ENCODE assay signal across 25 mouse cellular contexts in the genomic region with DNA sequence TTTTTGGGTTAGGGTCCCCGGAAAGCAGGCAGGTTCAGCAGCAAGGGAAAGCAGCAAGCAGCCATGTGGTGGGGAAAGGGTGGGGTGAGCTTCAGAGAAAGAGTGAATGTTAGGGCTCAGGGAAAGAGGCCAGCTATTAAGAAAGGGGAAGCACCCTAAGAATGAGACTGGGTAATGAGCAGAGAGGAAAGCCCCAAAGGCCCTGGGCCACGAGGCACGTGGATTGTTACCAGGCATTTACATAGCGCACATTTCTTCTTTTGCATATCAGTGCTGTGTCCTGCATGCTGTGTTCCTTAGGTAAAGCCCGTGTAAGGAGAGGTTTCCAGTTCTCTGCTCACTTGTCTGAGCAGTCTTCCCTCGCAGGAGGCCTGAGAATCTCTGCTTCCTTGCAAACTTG. TPM values are rescaled to one million over a fixed set of nuclear protein-coding genes. Genes with fewer than 3 reads are reported as not detected.
A peak's percentile ranks its signal among the peaks of the same experiment; 100 is the strongest.
DNase-seq lines count a peak whose midpoint lies in the region; ATAC-seq lines count a peak whose summit lies in the region.
"Had no signal": no experiment of that assay in that cellular context is flagged by ENCODE, and none has a peak within 500 bp of the region (broad histone marks: within the 10 kb centered on the region; RNA-seq: fewer than 3 reads in every experiment).

No protein-coding gene starts in this region.

- no peaks in the 10 kb centered on the region for H3K27me3 ChIP-seq in heart, embryonic 10.5 days (ENCODE audit: insufficient read depth, poor library complexity, severe bottlenecking)
- H3K27me3 ChIP-seq: heart, embryonic 15.5 days; hindbrain, embryonic 15.5 days; kidney, embryonic 15.5 days; midbrain, embryonic 13.5 days; Patski had no signal

- peaks cover 7% of the 10 kb centered on the region; the same call in 1 of the 2 replicates for H3K4me1 ChIP-seq in heart, embryonic 10.5 days
- H3K4me1 ChIP-seq: heart, embryonic 15.5 days; hindbrain, embryonic 15.5 days; kidney, embryonic 15.5 days; midbrain, embryonic 13.5 days had no signal

- no peak for DNase-seq in heart, embryonic 10.5 days (ENCODE audit: low spot score)
- DNase-seq in heart, adult 18-20 months = no peak
- peak; percentile 39 to 50 for DNase-seq in B cell, adult 2 months
- no peak for DNase-seq in urinary bladder, adult 18-20 months (ENCODE audit: low spot score in 2 of 2)
- DNase-seq in thymus, postnatal 36 days = no peak
- no peak for DNase-seq in adrenal gland, adult (ENCODE audit: inconsistent age in 2 of 2, low spot score in 1 of 2)
- DNase-seq: adrenal gland, postnatal 25 days; cerebellum, adult 11 months; cerebellum, postnatal 14 days; embryo, embryonic 11 days; kidney, postnatal 4 days; right cerebral cortex, postnatal 14 days; thymus, postnatal 4 days had no signal

- ATAC-seq in activated CD4-positive, CD25-positive, alpha-beta regulatory T cell, adult 4 months = peak; percentile 88
- peak; percentile 69 for ATAC-seq in megakaryocyte, adult 5-6 weeks (ENCODE audit: poor library complexity, severe bottlenecking)
- ATAC-seq: intestine, postnatal 0 days; lung, postnatal 0 days; midbrain, embryonic 13.5 days; Patski had no signal

- no peak overlapping the region for H3K4me3 ChIP-seq in heart, embryonic 10.5 days
- H3K4me3 ChIP-seq: forebrain, embryonic 10.5 days; heart, embryonic 15.5 days; hindbrain, embryonic 15.5 days; kidney, embryonic 15.5 days; midbrain, embryonic 13.5 days; myocyte had no signal

- no peaks in the 10 kb centered on the region for H3K36me3 ChIP-seq in heart, embryonic 10.5 days
- H3K36me3 ChIP-seq: forebrain, embryonic 10.5 days; heart, embryonic 15.5 days; hindbrain, embryonic 15.5 days; kidney, embryonic 15.5 days; midbrain, embryonic 13.5 days had no signal

- 36% methylated on average over 6 of the region's 6 CpGs for WGBS in heart, embryonic 10.5 days

- H3K27ac ChIP-seq in heart, embryonic 10.5 days = peak overlapping the region; percentile 29; the same call in 1 of the 2 replicates
- H3K27ac ChIP-seq: forebrain, embryonic 10.5 days; heart, embryonic 15.5 days; hindbrain, embryonic 15.5 days; kidney, embryonic 15.5 days; liver, embryonic 14.5 days; midbrain, embryonic 13.5 days had no signal

- 0 out of 2 replicates have a peak, but pooled peaks cover 5% of the 10 kb centered on the region for H3K9me3 ChIP-seq in heart, embryonic 10.5 days
- H3K9me3 ChIP-seq: heart, embryonic 15.5 days; hindbrain, embryonic 15.5 days; kidney, embryonic 15.5 days; midbrain, embryonic 13.5 days had no signal

RNA-seq across cellular contexts. Expression of a gene that starts 43.4 kb away (rescaled TPM):
- polyA plus RNA-seq in heart, embryonic 10.5 days (2016; fragmentation: Nextera tagmentation; extraction: Ambion mirVana) = 32.7 and 43.1 TPM in 2 replicates
- 10 to 100 TPM; 33.9 to 36.7 TPM for total RNA-seq in heart, adult 18-20 months (2021)
- 1 to 10 TPM; 3.7 to 4.2 TPM for polyA plus RNA-seq in activated CD4-positive, CD25-positive, alpha-beta regulatory T cell, adult 4 months (2017; shearing (Covaris generic))
- 43.2 and 59.6 TPM in 2 replicates for total RNA-seq in megakaryocyte, adult 5-6 weeks (2015)
- total RNA-seq in megakaryocyte, adult 5-6 weeks (2017) = 43.6 and 53.0 TPM in 2 replicates

Comparison
In these comparisons a context has a peak if more than half of its experiments do, and no peak if none do; other contexts are left out.
1. DNase-seq: peak in B cell, adult 2 months (2 of 2); none in heart, embryonic 10.5 days (single experiment), heart, adult 18-20 months (0 of 2), urinary bladder, adult 18-20 months (0 of 2), thymus, postnatal 36 days (0 of 2) and adrenal gland, adult (0 of 2).